Mouse (Mus musculus): ENCODE measurements around the gene Cspg5.

DNA sequence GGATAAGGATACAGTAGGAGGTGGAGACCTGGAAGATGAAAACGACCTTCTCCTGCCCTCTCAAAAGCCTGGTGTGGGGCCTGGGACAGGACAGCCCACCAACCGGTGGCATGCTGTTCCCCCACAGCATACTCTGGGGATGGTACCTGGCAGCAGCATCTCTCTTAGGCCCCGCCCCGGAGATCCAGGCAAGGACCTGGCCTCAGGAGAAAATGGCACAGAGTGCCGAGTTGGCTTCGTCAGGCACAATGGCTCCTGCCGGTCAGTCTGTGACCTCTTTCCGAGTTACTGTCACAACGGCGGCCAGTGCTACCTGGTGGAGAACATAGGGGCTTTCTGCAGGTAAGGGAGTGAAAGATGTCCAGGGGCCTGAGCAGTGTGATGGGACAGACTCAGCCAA is 3.5 kb downstream of the Cspg5 start:
- TF ChIP-seq CTCF (IDR thresholded peaks at IDR 0.05), result no peak
- TF ChIP-seq EP300 (IDR thresholded peaks at IDR 0.05), result no peak
